Comparison of ENCODE assay signal across 13 mouse cellular contexts in genomic region chr9:13624780-13625179, GRCm38 (mm10).
DNase-seq lines count a peak whose midpoint lies in the region.
"Had no signal": no experiment of that assay in that cellular context is flagged by ENCODE, and none has a peak within 500 bp of the region (broad histone marks: within the 10 kb centered on the region; RNA-seq: fewer than 3 reads in every experiment).

No protein-coding gene starts in this region.

- peak; percentile 40 for DNase-seq in cerebellum, adult 11-12 months
- no peak for DNase-seq in cerebellum, postnatal 4 days (ENCODE audit: low spot score in 2 of 2)
- peak; percentile 30 for DNase-seq in cerebellum, adult 8-10 months
- no peak for DNase-seq in cerebellum, postnatal 14 days
- peak; percentile 60 for DNase-seq in cerebellum, adult 9-11 months
- no peak for DNase-seq in cerebellum, postnatal 10 days
- DNase-seq in brain, adult 2 months (ENCODE audit: low read depth, low spot score): peak; percentile 76
- no peak for DNase-seq in gastrocnemius, adult 8-10 months (ENCODE audit: low spot score in 2 of 2)
- DNase-seq: adrenal gland, adult 8-10 months; adrenal gland, postnatal 14 days; adrenal gland, postnatal 36 days; B cell, adult 2 months; embryo, embryonic 11 days had no signal

Comparison
In these comparisons a context has a peak if more than half of its experiments do, and no peak if none do; other contexts are left out.
1. DNase-seq: peak in cerebellum, adult 11-12 months (single experiment), cerebellum, adult 8-10 months (single experiment), cerebellum, adult 9-11 months (single experiment) and brain, adult 2 months (single experiment); none in cerebellum, postnatal 4 days (0 of 2), cerebellum, postnatal 14 days (0 of 2), cerebellum, postnatal 10 days (0 of 2) and gastrocnemius, adult 8-10 months (0 of 2).